Mouse (Mus musculus) embryonic stem cell, embryonic (primary cell): ENCODE results near the gene Cep152.

Experiments used
- CTCF ChIA-PET, 4 experiments: fragments of 300-600 bp in 2 of 4; fragments of 350-600 bp in 2 of 4; sonication (Branson Sonifier 250); formaldehyde crosslinking; loops; one replicate each; lab custom pipeline; 2022; ENCODE audit warnings: inconsistent platforms in 2 of 4; lab: Charles Lee
- POLR2A ChIA-PET, 4 experiments: fragments of 300-600 bp in 2 of 4; fragments of 350-600 bp in 2 of 4; sonication (Branson Sonifier 250); formaldehyde crosslinking; loops; one replicate each; lab custom pipeline; 2022; ENCODE audit warnings: antibody characterized with exemption in 4 of 4, inconsistent platforms in 1 of 4; lab: Charles Lee

Cep152 gene

DNA sequence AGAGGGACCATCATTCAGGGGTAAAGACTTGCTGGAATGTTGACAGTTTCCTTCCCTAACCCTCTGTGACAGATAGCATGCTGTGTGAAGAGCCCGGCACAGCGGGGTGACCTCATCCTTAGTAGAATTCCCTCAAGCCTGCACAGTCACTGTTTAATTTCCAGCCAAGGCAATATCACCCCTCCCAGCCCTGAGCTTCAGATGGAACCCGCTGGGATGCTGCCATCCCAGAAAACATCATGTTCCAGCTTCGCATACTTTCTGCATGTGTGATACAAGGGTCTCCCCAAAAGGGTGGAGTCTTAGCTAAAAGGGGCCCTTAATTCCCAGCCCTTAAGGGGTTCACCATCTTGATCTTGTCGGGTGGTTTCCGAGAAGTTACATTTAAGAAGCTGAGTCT lies 94.2 kb downstream of the Cep152 start:
- ChIA-PET CTCF (no interaction called here), POLR2A (no interaction called here)

DNA sequence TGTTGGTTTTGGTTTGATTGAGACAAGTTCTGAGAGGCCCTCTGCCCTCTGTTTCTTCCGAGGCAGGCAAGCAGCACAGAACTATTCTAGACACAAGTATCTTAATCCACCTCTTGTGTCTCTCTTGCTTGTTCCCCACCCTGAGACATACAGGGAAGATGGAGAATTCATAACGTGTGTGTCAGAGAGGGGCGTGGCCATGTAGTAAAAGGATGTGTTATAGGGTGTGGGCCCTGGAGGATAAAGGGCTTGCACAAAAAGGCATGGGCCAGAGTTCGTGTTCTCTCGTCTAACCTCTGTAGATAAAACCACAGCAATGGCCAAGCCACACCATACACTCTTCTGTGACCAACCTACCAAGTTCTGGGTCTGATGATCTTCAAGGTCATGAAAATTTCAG lies 98.3 kb downstream of the Cep152 start:
- CTCF ChIA-PET = no interaction called here
- POLR2A ChIA-PET = no interaction called here

GRCm38 (mm10) chr2:125525484-125525883 lies 99.4 kb downstream of the Cep152 start:
- ChIA-PET POLR2A (no interaction called here), CTCF (no interaction called here)

DNA sequence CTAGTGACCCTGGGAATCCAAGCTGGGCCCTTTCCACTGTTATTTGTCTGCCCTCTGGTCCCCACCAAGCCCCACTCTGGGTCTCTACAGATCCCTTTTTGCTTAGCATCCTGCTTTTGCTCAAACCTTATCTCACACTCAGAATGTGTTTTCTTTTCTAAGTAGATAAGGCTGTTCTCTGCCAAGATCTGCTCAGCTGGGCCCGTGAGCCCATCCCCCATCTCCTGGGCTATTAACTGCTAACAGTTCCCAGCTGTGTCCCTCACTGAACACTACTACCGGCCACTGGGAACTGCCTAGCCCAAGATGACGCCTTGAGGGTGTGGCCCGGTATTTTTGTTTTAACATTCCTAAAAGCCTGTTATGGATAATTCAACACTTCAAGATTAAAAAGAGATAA lies 108.3 kb downstream of the Cep152 start:
- ChIA-PET POLR2A (interaction anchor here in 1 of 4 experiments (0.5 kb wide), 1 partner anchor 297 kb away, joined by 3 read pairs; no protein-coding TSS in a partner anchor), CTCF (no interaction called here)

DNA sequence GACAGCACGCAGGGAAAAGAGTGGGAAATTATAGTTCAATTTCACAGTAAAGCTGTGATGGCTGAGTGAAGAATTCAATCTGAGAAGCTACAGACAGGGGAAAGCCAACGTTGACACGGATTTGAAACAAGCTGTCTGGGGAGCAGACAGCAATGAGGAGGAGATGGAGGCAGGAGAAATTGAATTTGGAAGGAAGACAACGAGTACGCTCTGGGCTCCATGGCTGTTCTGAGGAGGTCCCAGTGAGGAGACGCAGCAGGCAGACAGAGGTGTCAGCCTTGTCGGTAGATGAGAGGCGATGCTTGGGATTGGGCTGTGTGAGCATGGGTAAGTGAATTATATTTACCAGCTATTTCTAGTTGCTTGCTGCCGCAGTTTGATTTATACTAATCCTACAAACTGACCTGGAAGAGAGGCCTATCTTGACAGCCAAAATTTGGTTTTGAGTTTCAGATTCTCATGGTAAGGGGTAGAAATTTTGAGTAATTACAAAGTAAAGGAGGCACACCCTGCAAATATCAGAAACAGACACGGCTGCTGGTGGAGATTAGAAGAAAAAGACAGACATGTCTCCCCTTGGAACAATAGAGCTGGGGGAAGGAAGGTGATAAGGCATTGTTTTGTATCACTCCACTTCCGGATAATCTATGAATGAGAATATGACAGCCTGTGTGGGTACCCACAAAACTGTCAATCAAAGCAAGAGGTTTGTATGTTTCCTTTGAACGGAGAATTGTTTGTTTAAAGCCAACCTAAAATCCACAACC lies 109.4 kb downstream of the Cep152 start:
- POLR2A ChIA-PET = no interaction called here
- CTCF ChIA-PET = no interaction called here

GRCm38 (mm10) chr2:125514391-125514790 lies 110.5 kb downstream of the Cep152 start:
- ChIA-PET CTCF (interaction anchor here in 1 of 4 experiments (0.5 kb wide), 1 partner anchor 159 kb away, joined by 9 read pairs; the partner anchor contains the start of gene Eid1), POLR2A (interaction anchor here in 1 of 4 experiments (1.3 kb wide), 1 partner anchor 9 kb away, joined by 3 read pairs; the partner anchor contains the start of gene Gm9913)
